Mouse (Mus musculus): ENCODE measurements around the gene Agap1. TPM values are rescaled to one million over a fixed set of nuclear protein-coding genes. Genes with fewer than 3 reads are reported as not detected.

Gene Agap1
- polyA plus RNA-seq, 1 experiment from 2014 or later = 17.6 TPM

DNA sequence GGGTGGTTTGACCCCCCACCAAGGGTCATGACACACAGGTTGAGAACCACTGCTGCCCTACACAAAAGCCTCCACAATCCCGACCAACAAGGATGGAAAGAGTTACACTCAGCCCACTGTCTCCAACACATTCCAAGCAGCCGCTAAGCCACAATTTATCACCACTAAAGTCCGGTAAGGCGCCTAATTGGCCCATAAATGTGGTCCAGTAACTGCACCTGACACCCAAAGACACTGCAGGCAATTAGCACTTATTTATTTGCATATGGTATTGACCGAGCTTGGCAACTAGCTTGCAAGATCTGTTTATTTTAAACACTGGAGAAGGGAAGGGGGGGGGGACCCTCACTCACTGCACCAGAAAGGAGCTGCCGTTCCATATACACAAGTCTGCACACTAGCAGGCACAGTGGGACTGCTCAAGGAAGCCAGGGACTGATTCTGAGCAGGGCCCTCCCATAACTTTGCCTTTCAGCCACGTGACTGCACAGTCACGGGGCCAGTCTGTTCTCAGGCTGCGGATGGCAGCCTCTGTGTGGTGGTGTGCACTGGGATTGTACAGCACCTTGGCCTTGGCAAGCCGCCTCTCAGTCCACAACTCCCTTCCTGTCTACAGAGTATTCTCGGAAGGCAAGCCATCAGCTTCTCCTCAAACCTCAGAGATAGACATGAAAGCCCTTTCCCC lies 445.3 kb downstream of the Agap1 start:
- no peak for ATAC-seq (ENCODE audit: insufficient number of reproducible peaks, insufficient read depth, low FRiP score, low read depth)
- Histone ChIP-seq H3K36me3 (ENCODE audit: control insufficient read depth, insufficient read depth, low read length) (no peaks in the 10 kb centered on the region), H3K4me1 (ENCODE audit: control insufficient read depth, insufficient read depth, low read length) (no peaks in the 10 kb centered on the region), H3K9ac (replicated peaks; ENCODE audit: low read depth, low read length) (no peak overlapping the region), H3K9me3 (ENCODE audit: control insufficient read depth, low read depth, low read length) (no peaks in the 10 kb centered on the region), H3K4me2 (replicated peaks; ENCODE audit: low read depth, low read length) (no peak overlapping the region), H3K27ac (ENCODE audit: low read length) (no peak overlapping the region), H3K27me3 (ENCODE audit: control insufficient read depth, insufficient read depth, low read length) (no peaks in the 10 kb centered on the region), H3K4me3 (ENCODE audit: low read depth, low read length) (no peak overlapping the region)
- WGBS = 57% methylated on average over 11 of the region's 11 CpGs

GRCm38 (mm10) chr1:89901381-89901780 lies 446.8 kb downstream of the Agap1 start:
- H3K4me2 ChIP-seq (replicated peaks; ENCODE audit: low read depth, low read length) = no peak overlapping the region
- H3K36me3 ChIP-seq (ENCODE audit: control insufficient read depth, insufficient read depth, low read length) = no peaks in the 10 kb centered on the region
- H3K4me3 ChIP-seq (ENCODE audit: low read depth, low read length) = no peak overlapping the region
- 0 out of 2 replicates have a peak, but pooled peaks cover 3% of the 10 kb centered on the region for H3K9me3 ChIP-seq (ENCODE audit: control insufficient read depth, low read depth, low read length)
- no peaks in the 10 kb centered on the region for H3K27me3 ChIP-seq (ENCODE audit: control insufficient read depth, insufficient read depth, low read length)
- H3K4me1 ChIP-seq (ENCODE audit: control insufficient read depth, insufficient read depth, low read length) = no peaks in the 10 kb centered on the region
- WGBS = 89% methylated on average over 4 of the region's 4 CpGs
- ATAC-seq (ENCODE audit: insufficient number of reproducible peaks, insufficient read depth, low FRiP score, low read depth) = no peak
- no peak overlapping the region for H3K9ac ChIP-seq (replicated peaks; ENCODE audit: low read depth, low read length)
- H3K27ac ChIP-seq (ENCODE audit: low read length) = no peak overlapping the region

DNA sequence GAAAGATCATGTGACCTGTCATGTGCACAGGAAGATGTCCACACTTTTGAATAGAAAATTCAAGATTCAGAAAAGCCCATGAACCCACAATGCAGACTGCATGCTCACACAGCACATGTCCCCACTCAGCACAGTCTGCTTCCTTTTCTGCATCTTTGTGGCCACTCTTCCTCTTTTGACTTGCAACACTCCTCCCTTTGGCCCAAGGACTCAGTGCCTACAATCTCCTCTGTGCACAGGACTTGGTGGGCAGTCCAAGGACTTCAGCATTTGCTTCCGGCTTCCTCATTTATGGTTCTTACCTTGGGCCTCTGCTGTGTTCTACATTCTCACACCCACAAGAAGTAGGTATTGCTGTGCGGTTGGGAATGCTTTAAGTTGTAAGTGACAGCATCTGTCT lies 447.6 kb downstream of the Agap1 start:
- no peaks in the 10 kb centered on the region for H3K4me1 ChIP-seq (ENCODE audit: control insufficient read depth, insufficient read depth, low read length)
- H3K27me3 ChIP-seq (ENCODE audit: control insufficient read depth, insufficient read depth, low read length) = no peaks in the 10 kb centered on the region
- H3K4me2 ChIP-seq (replicated peaks; ENCODE audit: low read depth, low read length) = no peak overlapping the region
- H3K9ac ChIP-seq (replicated peaks; ENCODE audit: low read depth, low read length) = no peak overlapping the region
- H3K9me3 ChIP-seq (ENCODE audit: control insufficient read depth, low read depth, low read length) = 0 out of 2 replicates have a peak, but pooled peaks cover 6% of the 10 kb centered on the region
- ATAC-seq (ENCODE audit: insufficient number of reproducible peaks, insufficient read depth, low FRiP score, low read depth) = no peak
- H3K36me3 ChIP-seq (ENCODE audit: control insufficient read depth, insufficient read depth, low read length) = no peaks in the 10 kb centered on the region
- H3K4me3 ChIP-seq (ENCODE audit: low read depth, low read length) = no peak overlapping the region
- H3K27ac ChIP-seq (ENCODE audit: low read length) = no peak overlapping the region
- 92% methylated on average over 2 of the region's 2 CpGs for WGBS

- Histone ChIP-seq H3K9me3 (ENCODE audit: control insufficient read depth, low read depth, low read length) (0 out of 2 replicates have a peak, but pooled peaks cover 6% of the 10 kb centered on the region), H3K27me3 (ENCODE audit: control insufficient read depth, insufficient read depth, low read length) (no peaks in the 10 kb centered on the region), H3K36me3 (ENCODE audit: control insufficient read depth, insufficient read depth, low read length) (no peaks in the 10 kb centered on the region), H3K4me1 (ENCODE audit: control insufficient read depth, insufficient read depth, low read length) (no peaks in the 10 kb centered on the region), H3K27ac (ENCODE audit: low read length) (no peak overlapping the region), H3K4me2 (replicated peaks; ENCODE audit: low read depth, low read length) (no peak overlapping the region), H3K9ac (replicated peaks; ENCODE audit: low read depth, low read length) (no peak overlapping the region), H3K4me3 (ENCODE audit: low read depth, low read length) (no peak overlapping the region)
- WGBS = 71% methylated on average over 1 of the region's 1 CpGs
- no peak for ATAC-seq (ENCODE audit: insufficient number of reproducible peaks, insufficient read depth, low FRiP score, low read depth)
Observed at GRCm38 (mm10) chr1:89902641-89903040, 448.0 kb downstream of the Agap1 start.

DNA sequence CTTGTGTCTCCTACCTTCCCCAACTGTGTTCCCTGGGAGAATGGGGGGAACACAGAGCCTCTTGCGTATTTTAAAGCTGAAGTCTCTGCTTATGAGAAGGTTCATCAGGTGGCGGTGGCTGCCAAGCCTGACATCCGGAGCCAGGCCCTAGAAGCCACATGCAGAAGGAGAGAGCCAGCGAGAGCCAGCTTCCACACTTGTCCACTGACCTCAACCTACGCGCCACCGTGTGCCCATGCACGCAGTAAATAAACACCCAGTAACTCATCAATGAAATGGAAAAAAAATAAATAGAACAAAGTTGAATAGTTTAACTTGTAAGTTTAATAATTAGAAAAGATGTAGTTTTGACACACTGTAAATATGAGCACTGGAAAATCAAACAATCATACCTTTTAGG lies 455.2 kb downstream of the Agap1 start:
- Histone ChIP-seq H3K9ac (replicated peaks; ENCODE audit: low read depth, low read length) (no peak overlapping the region), H3K9me3 (ENCODE audit: control insufficient read depth, low read depth, low read length) (0 out of 2 replicates have a peak, but pooled peaks cover 6% of the 10 kb centered on the region), H3K36me3 (ENCODE audit: control insufficient read depth, insufficient read depth, low read length) (no peaks in the 10 kb centered on the region), H3K4me1 (ENCODE audit: control insufficient read depth, insufficient read depth, low read length) (no peaks in the 10 kb centered on the region), H3K27me3 (ENCODE audit: control insufficient read depth, insufficient read depth, low read length) (no peaks in the 10 kb centered on the region), H3K4me2 (replicated peaks; ENCODE audit: low read depth, low read length) (no peak overlapping the region), H3K4me3 (ENCODE audit: low read depth, low read length) (no peak overlapping the region), H3K27ac (ENCODE audit: low read length) (no peak overlapping the region)
- 84% methylated on average over 8 of the region's 8 CpGs for WGBS
- ATAC-seq (ENCODE audit: insufficient number of reproducible peaks, insufficient read depth, low FRiP score, low read depth) = no peak

- Histone ChIP-seq H3K27me3 (ENCODE audit: control insufficient read depth, insufficient read depth, low read length) (no peaks in the 10 kb centered on the region), H3K27ac (ENCODE audit: low read length) (no peak overlapping the region), H3K36me3 (ENCODE audit: control insufficient read depth, insufficient read depth, low read length) (no peaks in the 10 kb centered on the region), H3K4me1 (ENCODE audit: control insufficient read depth, insufficient read depth, low read length) (no peaks in the 10 kb centered on the region), H3K4me3 (ENCODE audit: low read depth, low read length) (no peak overlapping the region), H3K4me2 (replicated peaks; ENCODE audit: low read depth, low read length) (no peak overlapping the region), H3K9ac (replicated peaks; ENCODE audit: low read depth, low read length) (no peak overlapping the region), H3K9me3 (ENCODE audit: control insufficient read depth, low read depth, low read length) (no peaks in the 10 kb centered on the region)
- no peak for ATAC-seq (ENCODE audit: insufficient number of reproducible peaks, insufficient read depth, low FRiP score, low read depth)
- 26% methylated on average over 5 of the region's 5 CpGs for WGBS
Observed at GRCm38 (mm10) chr1:89912392-89912791, 457.8 kb downstream of the Agap1 start.

DNA sequence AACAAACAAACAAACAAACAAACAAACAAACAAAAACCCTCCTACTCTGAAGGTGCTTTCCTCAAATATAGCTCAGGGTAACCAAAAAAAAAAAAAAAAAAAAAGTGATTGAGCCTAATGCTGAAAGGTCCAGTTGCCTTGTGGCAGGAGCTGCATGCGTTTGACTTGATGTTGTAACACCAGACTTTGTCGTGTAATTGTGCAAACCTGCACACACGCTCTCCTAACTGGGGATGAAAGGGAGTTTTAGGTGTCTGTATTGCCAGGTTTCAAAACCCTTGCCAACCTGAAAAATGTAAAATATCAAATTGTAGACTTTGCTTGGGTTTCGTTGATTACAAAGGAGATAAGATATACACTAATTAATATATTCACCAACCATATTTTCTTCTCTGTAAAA lies 459.0 kb downstream of the Agap1 start:
- peaks cover 9% of the 10 kb centered on the region for H3K27me3 ChIP-seq (ENCODE audit: control insufficient read depth, insufficient read depth, low read length)
- no peak overlapping the region for H3K4me3 ChIP-seq (ENCODE audit: low read depth, low read length)
- H3K4me1 ChIP-seq (ENCODE audit: control insufficient read depth, insufficient read depth, low read length) = no peaks in the 10 kb centered on the region
- no peak overlapping the region for H3K27ac ChIP-seq (ENCODE audit: low read length)
- no peak overlapping the region for H3K4me2 ChIP-seq (replicated peaks; ENCODE audit: low read depth, low read length)
- no peak overlapping the region for H3K9ac ChIP-seq (replicated peaks; ENCODE audit: low read depth, low read length)
- ATAC-seq (ENCODE audit: insufficient number of reproducible peaks, insufficient read depth, low FRiP score, low read depth) = no peak
- H3K9me3 ChIP-seq (ENCODE audit: control insufficient read depth, low read depth, low read length) = no peaks in the 10 kb centered on the region
- no peaks in the 10 kb centered on the region for H3K36me3 ChIP-seq (ENCODE audit: control insufficient read depth, insufficient read depth, low read length)
- 76% methylated on average over 4 of the region's 4 CpGs for WGBS

- 21% methylated on average over 18 of the region's 18 CpGs for WGBS
- H3K4me2 ChIP-seq (replicated peaks; ENCODE audit: low read depth, low read length) = no peak overlapping the region
- no peaks in the 10 kb centered on the region for H3K36me3 ChIP-seq (ENCODE audit: control insufficient read depth, insufficient read depth, low read length)
Observed at GRCm38 (mm10) chr1:89918111-89918510, 463.5 kb downstream of the Agap1 start.

DNA sequence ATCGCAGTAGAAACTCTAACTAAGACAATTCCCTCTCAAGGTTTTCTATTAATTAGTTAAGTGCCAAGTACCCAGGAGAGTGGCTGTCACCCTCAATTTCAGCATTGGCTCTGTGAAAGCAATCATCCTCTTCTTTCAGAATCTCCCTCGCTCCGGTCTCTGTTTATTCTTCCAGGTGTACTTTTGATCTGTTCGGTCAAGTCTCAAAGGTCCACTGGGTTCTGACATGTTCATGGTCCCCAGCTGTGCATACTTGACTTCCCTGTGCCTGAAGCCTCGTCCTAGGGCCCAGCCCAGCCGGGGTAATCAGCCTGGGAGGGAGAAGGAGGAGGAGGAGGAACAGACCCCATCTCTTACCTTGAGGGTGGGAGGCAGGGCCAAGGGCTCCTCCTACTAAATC lies 464.6 kb downstream of the Agap1 start:
- no peak overlapping the region for H3K27ac ChIP-seq (ENCODE audit: low read length)
- 76% methylated on average over 6 of the region's 6 CpGs for WGBS

More at GRCm38 (mm10) chr1:89918111-89918510, 463.5 kb downstream of the Agap1 start:
- Histone ChIP-seq H3K27me3 (ENCODE audit: control insufficient read depth, insufficient read depth, low read length) (peaks cover 36% of the 10 kb centered on the region), H3K9ac (replicated peaks; ENCODE audit: low read depth, low read length) (no peak overlapping the region), H3K27ac (ENCODE audit: low read length) (no peak overlapping the region), H3K4me1 (ENCODE audit: control insufficient read depth, insufficient read depth, low read length) (0 out of 2 replicates have a peak, but pooled peaks cover 2% of the 10 kb centered on the region), H3K4me3 (ENCODE audit: low read depth, low read length) (no peak overlapping the region), H3K9me3 (ENCODE audit: control insufficient read depth, low read depth, low read length) (no peaks in the 10 kb centered on the region)
- no peak for ATAC-seq (ENCODE audit: insufficient number of reproducible peaks, insufficient read depth, low FRiP score, low read depth)

More for the DNA sequence above, 464.6 kb downstream of the Agap1 start:
- 0 out of 2 replicates have a peak, but pooled peaks cover 8% of the 10 kb centered on the region for H3K4me1 ChIP-seq (ENCODE audit: control insufficient read depth, insufficient read depth, low read length)
- H3K4me3 ChIP-seq (ENCODE audit: low read depth, low read length) = no peak overlapping the region
- H3K27me3 ChIP-seq (ENCODE audit: control insufficient read depth, insufficient read depth, low read length) = peaks cover 47% of the 10 kb centered on the region
- no peak overlapping the region for H3K4me2 ChIP-seq (replicated peaks; ENCODE audit: low read depth, low read length)
- H3K9ac ChIP-seq (replicated peaks; ENCODE audit: low read depth, low read length) = no peak overlapping the region
- H3K36me3 ChIP-seq (ENCODE audit: control insufficient read depth, insufficient read depth, low read length) = no peaks in the 10 kb centered on the region
- no peak for ATAC-seq (ENCODE audit: insufficient number of reproducible peaks, insufficient read depth, low FRiP score, low read depth)
- no peaks in the 10 kb centered on the region for H3K9me3 ChIP-seq (ENCODE audit: control insufficient read depth, low read depth, low read length)

All from stomach, embryonic 14.5 days (tissue).